Mouse (Mus musculus) hematopoietic stem cell, adult 5-6 weeks (primary cell): ENCODE measurements around the gene Esyt2. TPM values are rescaled to one million over a fixed set of nuclear protein-coding genes. Genes with fewer than 3 reads are reported as not detected.

Source experiments
- ATAC-seq, 2 experiments: fragments of 125-278 bp in 1 of 2; replicated peaks in 1 of 2; 2 replicates each; pipeline ENCODE4 v1.8.0; 2016 to 2017; ENCODE audit warnings: inconsistent platforms in 2 of 2, mild to moderate bottlenecking in 2 of 2, moderate number of reproducible peaks in 2 of 2, low read depth in 1 of 2, moderate TSS enrichment in 1 of 2; ENCODE audit not compliant: low FRiP score in 2 of 2, poor library complexity in 2 of 2, severe bottlenecking in 2 of 2, insufficient read depth in 1 of 2, low TSS enrichment in 1 of 2
- total RNA-seq: library from RNA; stranded (forward); fragments of 172-1452, 232-1000 nt; gene quantifications from 2 replicates; pipeline ENCODE4 v1.2.3, GENCODE M21; 2017

Esyt2 gene
- total RNA-seq, 1 experiment from 2014 or later = 71.3 TPM

DNA sequence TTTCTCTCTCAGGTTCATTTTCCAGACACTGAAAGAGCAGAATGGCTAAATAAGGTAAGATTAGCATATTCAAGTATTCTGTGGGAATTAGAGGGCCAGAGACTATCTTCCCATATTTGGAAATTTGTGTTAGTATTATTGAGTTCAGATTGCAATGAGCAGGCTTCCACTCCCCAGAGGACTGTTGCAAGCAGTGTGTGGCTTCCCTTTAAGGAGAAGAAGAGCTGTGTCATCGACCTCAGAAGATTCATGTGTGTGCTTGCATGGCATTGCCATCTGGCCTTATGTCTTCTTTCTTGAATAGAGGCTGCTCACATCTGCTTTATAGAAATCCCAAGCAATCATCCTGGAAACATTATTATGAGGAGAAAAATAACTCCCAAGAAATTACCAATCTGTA lies 36.8 kb downstream of the Esyt2 start:
- ATAC-seq = peak; percentile 43 to 67; a peak in 2 of 4 replicates

DNA sequence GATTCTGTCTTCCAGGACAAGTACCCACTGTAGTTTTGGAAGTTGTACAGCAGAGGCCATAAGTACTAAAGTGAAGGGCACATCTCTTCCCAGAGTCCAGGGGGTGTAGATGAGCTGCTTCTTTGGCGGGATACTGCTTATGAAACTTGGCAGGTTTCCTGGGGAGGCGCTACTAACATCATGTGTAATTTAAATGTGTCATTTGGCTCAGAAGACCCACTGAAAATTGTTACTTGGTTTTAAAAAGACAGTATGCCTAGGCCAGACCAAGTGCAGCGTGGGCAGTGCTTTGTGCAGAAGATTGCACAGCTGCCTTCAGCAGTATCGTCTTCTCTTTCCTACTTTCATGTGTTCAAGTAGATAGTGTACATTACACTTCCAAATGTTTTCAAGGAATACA lies 44.5 kb downstream of the Esyt2 start:
- no peak for ATAC-seq

DNA sequence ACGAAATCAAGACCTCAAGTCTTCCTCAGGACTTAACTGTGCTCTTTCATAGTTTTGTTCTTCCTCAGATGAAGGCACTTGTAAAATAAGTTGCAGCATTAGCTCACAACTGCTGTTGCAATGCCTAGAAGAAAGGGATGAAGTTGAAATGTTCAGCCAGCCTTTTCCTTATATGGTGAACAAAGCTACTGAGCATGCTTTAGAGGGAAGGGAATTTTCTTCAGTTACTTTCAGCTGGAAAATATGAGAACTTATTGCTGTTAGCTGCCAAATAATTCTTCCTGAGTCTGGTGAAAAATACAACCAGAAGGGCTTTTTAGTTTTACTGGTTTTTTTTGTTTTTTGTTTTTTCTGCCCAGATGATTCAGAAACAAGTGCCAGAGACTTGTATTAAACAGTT lies 45.2 kb downstream of the Esyt2 start:
- no peak for ATAC-seq

DNA sequence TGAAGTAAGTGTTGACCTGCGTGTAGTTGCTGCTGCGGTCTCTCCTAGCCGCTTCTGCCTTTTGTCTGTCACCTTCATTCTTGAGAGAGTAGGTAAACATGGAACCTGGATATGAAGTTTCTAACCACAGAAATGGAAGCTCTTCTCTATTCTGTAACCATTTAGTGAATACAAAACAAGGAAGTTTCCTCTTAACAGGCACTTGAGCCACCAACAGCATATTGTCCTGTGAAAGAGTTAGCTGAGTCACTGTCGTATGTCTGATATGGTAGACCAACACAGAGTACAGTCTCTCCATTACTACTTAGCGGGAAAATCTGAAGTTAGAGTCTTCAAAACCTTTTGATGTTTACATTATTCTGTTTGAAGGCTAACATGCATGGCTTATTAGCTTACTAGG lies 53.3 kb downstream of the Esyt2 start:
- ATAC-seq = peak in 1 of 2 experiments; percentile 7; a peak in 1 of 4 replicates

DNA sequence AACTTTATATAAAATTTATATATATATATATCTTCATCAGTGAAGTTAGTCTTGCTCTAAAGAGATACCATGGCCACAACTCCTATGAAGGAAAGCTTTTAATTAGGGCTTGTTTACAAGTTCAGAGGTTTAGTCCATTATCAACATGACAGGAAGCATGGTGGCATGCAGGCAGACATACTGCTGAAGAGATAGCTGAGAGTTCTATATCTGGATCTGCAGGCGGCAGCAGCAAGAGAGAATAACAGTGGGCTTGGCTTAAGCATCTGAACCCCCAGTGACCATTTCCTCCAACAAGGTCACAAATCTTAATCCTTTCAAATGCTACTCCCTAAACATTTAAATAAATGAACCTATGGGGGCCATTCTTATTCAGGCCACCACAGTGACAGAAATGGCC lies 59.2 kb downstream of the Esyt2 start:
- ATAC-seq = no peak

DNA sequence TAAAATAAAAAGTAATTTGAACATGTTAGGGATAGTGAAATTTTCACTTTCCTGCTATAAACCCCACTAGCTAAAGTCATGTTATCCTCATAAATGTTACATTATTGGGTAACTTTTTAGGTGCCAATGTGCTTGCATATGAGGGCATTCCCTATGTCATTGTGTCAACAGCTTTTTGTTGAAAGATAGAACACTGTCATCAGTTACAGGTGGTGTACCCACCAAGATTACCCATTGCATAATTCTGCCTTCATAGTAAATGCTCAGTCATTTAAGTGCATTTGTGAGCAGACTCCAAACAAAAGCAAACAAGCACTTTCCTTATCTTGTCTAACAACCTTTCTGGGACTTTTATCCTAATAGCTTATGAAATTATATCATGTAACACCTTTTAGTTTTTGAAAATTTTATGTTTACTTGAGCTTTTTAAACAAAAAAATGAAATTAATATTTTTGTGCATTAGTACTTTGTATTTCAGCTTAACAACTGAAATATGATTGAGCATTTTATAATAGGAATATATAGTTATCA lies 67.8 kb downstream of the Esyt2 start:
- ATAC-seq = no peak

DNA sequence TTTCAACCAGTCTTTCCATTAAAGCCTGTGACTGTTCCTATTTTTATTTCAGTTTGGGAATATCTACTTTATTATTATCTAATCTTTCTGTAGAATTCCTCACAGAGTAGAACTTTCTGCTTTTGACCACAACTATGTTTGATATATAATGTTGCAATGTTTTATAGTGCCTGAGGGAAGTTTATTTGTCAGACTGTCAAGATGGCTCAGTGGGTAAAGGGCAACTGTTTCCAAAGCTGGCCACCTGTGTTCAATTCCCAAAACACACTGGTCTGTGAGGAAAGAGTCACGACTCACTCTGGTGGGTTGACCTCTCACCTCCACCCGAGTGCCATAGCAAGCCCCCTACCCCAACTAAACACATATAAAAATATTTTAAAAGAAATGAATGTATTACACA lies 68.4 kb downstream of the Esyt2 start:
- no peak for ATAC-seq

DNA sequence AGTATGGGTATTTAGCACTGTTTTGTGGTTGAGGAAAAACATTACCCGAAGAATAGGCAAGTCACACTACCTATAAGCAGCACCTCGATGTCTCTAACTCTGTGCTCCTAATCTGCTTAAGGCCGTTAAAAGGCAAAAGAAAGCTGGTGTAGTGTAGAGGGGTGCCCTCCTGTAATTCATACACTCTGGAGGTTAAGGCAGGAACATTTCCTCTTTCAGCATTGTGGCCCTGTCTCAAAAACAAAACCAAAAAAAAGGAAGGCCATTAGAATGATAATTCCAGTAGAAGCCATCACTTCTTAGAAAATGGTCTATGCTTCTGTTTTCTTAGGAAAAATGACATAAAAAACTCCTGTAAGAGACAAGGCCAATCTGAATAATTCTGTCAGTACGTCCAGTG lies 70.0 kb downstream of the Esyt2 start:
- no peak for ATAC-seq

DNA sequence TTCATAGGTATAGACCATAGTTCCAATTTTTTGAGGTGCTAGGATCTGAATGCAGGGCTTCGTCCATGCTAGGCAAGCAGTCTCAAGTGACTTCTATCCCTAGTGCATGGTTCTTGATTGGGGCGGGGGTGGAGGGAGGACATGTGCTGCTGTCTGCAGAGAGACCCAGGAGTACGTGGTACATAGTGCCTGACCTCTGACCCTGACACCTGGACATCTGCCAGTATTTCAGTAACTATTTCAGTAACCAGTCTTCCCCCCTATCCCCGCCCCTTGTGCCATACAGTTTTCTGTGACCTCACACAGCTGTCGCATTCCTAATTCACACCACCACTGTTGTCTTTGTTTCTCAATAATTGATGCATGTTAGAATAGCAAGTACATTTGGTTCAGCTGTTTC lies 71.4 kb downstream of the Esyt2 start:
- ATAC-seq = no peak

DNA sequence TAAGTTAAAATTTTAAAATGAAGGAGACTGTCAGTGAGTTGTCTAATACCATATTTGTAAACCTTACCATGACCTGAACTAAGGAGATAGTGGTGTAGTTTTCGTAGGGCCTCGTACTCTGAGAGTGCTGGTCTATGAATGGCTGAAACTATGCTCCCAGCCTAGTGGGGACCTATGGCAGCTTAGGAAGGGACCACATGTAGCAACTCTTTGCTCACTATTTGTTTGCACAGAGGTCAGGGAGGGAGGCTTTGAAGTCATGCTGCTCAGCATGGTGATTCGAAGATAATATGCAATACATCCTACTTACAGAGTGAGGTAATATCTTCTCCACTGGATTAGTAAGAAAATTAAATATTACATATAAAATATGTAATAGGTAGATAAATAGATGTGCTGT lies 73.7 kb downstream of the Esyt2 start:
- ATAC-seq = no peak

DNA sequence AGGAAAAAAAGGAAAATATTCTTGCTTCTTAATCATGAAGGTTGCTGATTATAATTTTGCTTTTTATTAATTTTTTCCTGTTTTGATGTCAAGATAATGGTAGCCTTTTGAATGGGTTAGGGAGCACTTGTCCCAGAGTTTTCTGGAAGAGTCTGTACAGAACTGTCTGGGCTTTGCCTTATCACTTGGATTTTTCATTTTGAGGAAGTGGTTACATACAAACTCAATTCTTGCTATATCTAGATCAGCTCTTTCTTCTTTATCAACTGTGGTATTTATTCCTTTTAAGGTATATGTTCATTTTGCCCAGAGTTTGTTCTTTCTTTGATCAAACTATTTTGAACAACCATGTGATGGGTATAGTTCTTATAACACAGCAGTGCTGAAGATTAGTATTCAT lies 81.1 kb downstream of the Esyt2 start:
- ATAC-seq = no peak

DNA sequence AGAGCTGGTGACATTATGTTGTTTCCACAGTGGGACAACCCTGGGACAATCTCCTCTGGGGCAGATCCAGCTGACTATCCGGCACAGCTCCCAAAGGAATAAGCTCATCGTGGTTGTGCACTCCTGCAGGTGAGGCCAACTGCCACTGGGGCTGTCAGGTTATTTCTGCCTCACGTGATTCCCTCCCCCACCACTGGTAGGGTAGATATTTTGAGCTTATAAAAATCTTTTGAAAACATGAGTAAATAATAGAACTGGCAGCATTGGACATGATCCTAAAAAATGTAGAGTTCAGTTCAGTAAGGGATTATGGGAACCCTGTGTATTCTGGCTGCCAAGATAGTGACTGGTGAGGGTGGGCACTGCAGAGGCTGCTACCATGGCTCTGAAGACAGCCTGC lies 85.9 kb downstream of the Esyt2 start:
- ATAC-seq = no peak

DNA sequence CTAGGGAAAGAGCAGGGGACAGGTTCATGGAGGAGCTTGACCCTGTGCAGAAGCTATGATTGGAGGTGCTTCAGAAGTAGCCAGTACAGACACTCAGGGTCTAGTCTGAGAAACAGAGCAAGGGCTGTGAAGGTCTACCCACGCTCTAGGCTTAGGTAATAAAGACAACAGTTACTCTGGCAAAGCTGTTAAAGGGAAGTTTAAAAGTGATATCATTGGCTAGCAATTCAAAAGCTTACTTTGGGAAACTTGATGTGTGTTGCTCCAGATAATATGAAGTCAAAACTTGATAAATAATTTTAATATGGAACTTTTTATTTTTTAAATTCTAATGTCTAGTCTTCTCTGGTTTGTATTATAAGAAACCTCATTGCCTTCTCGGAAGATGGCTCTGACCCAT lies 86.3 kb downstream of the Esyt2 start:
- no peak for ATAC-seq

DNA sequence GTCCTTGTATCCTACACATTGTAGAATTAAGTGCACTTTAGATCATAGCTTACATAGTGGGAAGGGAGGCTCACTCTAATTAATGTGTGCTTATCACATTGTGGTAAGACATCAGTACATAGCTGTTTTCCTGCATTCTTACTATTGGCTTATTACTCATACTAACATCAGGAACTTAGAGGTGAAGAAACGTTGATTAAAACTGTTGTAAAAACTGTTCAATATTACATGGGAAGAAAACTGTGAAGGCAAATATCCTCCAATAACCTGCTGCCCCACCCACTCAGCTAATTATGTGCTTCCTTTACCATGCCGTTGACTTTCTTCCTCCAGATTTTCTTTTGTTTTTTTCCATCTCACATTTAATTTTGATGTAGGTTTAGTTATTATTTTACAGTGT lies 87.9 kb downstream of the Esyt2 start:
- ATAC-seq = no peak

DNA sequence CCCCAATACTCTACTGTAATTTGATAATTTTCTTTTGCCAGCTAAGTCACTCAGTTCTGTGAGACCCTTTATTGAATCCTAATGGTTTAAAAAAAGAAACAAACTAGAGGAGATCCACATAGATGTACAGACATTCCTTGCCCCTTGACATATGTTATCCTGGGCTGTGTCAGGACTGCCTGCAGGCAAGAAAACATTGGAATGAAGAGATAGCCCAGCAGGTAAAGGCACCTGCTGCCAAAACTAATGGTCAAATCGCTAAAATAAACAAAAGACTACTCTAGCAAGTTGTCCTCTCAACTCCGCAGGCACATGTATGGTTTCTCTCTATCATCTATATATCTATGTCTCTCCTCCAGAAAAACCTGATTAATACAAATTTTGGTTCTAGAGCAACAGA lies 102.1 kb downstream of the Esyt2 start:
- ATAC-seq = no peak

DNA sequence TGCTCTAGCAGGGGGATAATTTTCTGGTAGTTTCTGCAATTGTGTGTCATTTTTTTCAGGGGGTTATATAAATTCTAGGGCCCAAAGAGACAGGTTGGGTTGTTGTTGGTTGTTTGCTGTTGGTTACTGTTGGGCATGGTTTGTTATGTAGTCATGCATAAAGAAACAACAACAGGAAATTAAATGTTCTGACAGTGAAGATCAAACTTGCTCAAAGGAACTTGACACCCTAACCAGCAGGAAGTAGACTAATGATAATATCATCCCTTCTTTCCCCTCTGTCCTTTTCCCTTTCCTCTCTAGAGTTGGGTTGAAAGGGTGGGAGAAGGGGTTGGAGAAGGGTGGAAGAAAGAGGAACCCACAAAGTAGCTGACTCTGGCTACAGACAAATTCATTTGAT lies 103.0 kb downstream of the Esyt2 start:
- ATAC-seq = no peak

DNA sequence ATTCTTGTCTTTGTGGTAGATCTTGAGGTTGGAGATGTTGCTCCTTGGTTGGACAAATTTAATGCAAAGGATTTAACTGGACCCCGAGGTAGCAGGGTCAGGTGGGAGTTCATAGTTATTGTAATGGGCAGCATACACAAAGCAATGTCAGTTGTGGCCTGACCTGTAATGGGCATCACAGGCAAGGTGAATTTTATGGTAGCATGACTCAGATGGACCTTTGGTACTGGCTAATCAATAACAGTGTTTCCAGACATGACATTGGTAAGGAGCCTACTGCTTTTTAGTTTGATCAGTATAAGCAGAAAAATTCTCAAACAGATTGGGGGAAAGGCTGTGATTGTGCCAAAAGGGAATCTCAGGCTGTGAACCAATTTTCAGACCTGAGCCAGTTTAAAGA lies 105.8 kb downstream of the Esyt2 start:
- ATAC-seq = no peak

DNA sequence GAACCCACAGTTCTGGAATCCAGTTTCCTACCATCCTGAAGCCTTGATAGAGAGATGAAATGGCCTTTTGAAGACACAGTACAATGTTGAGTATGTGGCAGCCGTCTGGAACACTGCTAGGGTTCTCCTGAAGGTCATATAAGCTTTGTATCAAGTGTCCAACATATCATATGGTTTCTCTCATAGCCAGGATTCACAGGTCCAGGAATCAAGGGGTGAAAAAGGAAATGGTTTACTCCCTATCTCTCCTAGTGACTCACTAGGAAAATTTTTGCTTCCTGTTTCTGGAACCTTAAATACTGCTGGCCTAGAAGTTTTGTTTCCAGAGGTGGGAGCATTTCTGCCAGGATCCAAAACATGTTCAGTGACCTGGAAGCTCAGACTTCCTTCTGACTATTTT lies 108.9 kb downstream of the Esyt2 start:
- no peak for ATAC-seq

DNA sequence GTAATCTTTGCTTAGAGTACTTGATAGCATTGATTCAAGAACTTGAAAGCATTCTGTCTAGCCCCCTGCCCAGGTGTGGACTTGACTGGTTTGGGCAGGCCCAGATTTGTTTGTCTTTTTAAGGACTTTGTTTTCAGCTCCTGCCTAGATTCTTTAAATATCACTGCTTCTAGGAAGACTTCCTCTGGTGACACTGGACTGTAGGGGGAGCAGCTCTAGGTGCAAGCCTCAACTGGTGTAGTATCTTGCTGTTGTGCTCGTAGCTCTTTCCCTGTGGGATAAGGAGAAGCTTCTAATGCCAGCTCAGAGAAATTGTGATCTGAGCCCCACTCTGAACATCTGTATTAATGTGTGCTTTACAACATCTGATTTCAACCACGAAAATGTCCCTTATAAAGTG lies 113.3 kb downstream of the Esyt2 start:
- no peak for ATAC-seq

DNA sequence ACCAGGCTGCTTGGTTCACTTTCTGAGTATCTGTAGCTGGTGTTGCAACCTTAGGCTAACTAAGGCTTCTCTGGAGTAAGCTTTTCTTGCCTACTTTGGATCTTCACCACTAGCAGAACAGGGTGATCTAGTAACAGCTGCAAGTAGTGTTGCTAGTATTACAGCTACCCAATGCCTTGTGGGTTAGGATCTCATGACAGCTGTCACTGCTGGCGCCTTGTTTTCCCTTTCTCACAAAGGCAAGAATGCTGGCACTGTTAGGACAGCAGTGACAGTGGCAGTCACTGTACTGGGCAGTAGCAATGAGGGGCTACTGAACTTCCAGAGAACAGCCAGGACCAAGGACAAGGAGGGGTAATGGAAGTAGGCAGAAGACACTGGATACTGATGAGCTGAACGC lies 114.3 kb downstream of the Esyt2 start:
- no peak for ATAC-seq
